Mouse (Mus musculus) bone marrow, adult 2 months (tissue): ENCODE measurements at regions not wholly inside any gene's neighbourhood (a gene's known extent, or its start where the extent isn't known, plus 50 kb on each side); places are given as distances from the start of the nearest gene placed in this dataset.

Source experiments
- H3K27ac ChIP-seq: fragments of 200-500 bp; 2 replicates; pipeline ENCODE4 v1.5.1; 2012; ENCODE audit warnings: low read depth, mild to moderate bottlenecking, control low read depth, inconsistent platforms, low read length; ENCODE audit not compliant: control insufficient read depth, poor library complexity, insufficient read depth
- H3K4me1 ChIP-seq: fragments of 200-500 bp; 2 replicates; pipeline ENCODE4 v1.6.1; 2011; ENCODE audit warnings: low read length; ENCODE audit not compliant: control insufficient read depth, insufficient read depth
- H3K4me3 ChIP-seq: fragments of 200-500 bp; replicated peaks from 2 replicates; pipeline ENCODE3; 2011; ENCODE audit warnings: mild to moderate bottlenecking, low read depth, low read length, control low read depth; ENCODE audit not compliant: control insufficient read depth
- CTCF ChIP-seq: fragments of 200-500 bp; IDR thresholded peaks from 2 replicates; pipeline ENCODE4 v1.5.1; 2011; ENCODE audit warnings: low read length, control low read depth; ENCODE audit not compliant: control insufficient read depth, insufficient read depth
- POLR2A ChIP-seq: fragments of 200-500 bp; IDR thresholded peaks from 2 replicates; pipeline ENCODE4 v1.6.1; 2011; ENCODE audit warnings: low read depth, mild to moderate bottlenecking, control low read depth, low read length, borderline replicate concordance; ENCODE audit not compliant: control insufficient read depth
- WGBS: fragments of 180-500 bp; shearing (Covaris S2); methylation state at CpG from one replicate; pipeline ENCODE4 v1.1.7; 2018; 5-methylcytosine and 5-hydroxymethylcytosine counted together

- Histone ChIP-seq H3K27ac (no peak overlapping the region), H3K4me3 (no peak overlapping the region), H3K4me1 (no peaks in the 10 kb centered on the region)
- TF ChIP-seq CTCF (no peak), POLR2A (no peak)
- 43% methylated on average over 7 of the region's 8 CpGs for WGBS
These were observed 91.5 kb upstream of the Slc45a1 start for GRCm38 (mm10) chr4:150743508-150743907.

GRCm38 (mm10) chr4:150743103-150743502 lies 91.1 kb upstream of the Slc45a1 start:
- no peaks in the 10 kb centered on the region for H3K4me1 ChIP-seq
- H3K4me3 ChIP-seq: no peak overlapping the region
- H3K27ac ChIP-seq: no peak overlapping the region
- WGBS: 35% methylated on average over 6 of the region's 6 CpGs
- no peak for TF ChIP-seq CTCF
- TF ChIP-seq POLR2A: no peak

GRCm38 (mm10) chr4:150741810-150742209 lies 89.8 kb upstream of the Slc45a1 start:
- Histone ChIP-seq H3K4me3 (no peak overlapping the region), H3K4me1 (no peaks in the 10 kb centered on the region), H3K27ac (no peak overlapping the region)
- TF ChIP-seq CTCF (no peak), POLR2A (no peak)
- 82% methylated on average over 4 of the region's 4 CpGs for WGBS

GRCm38 (mm10) chr4:150740167-150740566 lies 88.2 kb upstream of the Slc45a1 start:
- 76% methylated on average over 8 of the region's 8 CpGs for WGBS
- H3K27ac ChIP-seq: no peak overlapping the region

GRCm38 (mm10) chr4:150738736-150739135 lies 86.8 kb upstream of the Slc45a1 start:
- no peak for TF ChIP-seq CTCF
- TF ChIP-seq POLR2A: no peak
- no peaks in the 10 kb centered on the region for H3K4me1 ChIP-seq
- 83% methylated on average over 9 of the region's 9 CpGs for WGBS
- no peak overlapping the region for H3K27ac ChIP-seq
- H3K4me3 ChIP-seq: no peak overlapping the region

More at GRCm38 (mm10) chr4:150740167-150740566, 88.2 kb upstream of the Slc45a1 start:
- no peak for TF ChIP-seq CTCF
- Histone ChIP-seq H3K4me1 (no peaks in the 10 kb centered on the region), H3K4me3 (no peak overlapping the region)

GRCm38 (mm10) chr4:150730061-150730812 lies 78.3 kb upstream of the Slc45a1 start:
- Histone ChIP-seq H3K4me1 (no peaks in the 10 kb centered on the region; the same call in 1 of the 2 replicates), H3K4me3 (no peak overlapping the region), H3K27ac (no peak overlapping the region)
- TF ChIP-seq POLR2A (no peak), CTCF (no peak)
- 2% methylated on average over 12 of the region's 12 CpGs for WGBS

GRCm38 (mm10) chr4:150726539-150726938 lies 74.6 kb upstream of the Slc45a1 start:
- H3K27ac ChIP-seq: no peak overlapping the region
- no peak overlapping the region for H3K4me3 ChIP-seq
- 53% methylated on average over 4 of the region's 4 CpGs for WGBS
- no peaks in the 10 kb centered on the region; the same call in 1 of the 2 replicates for H3K4me1 ChIP-seq
- TF ChIP-seq CTCF (no peak), POLR2A (no peak)

GRCm38 (mm10) chr4:150726136-150726480 lies 74.1 kb upstream of the Slc45a1 start:
- no peak for TF ChIP-seq CTCF
- no peak for TF ChIP-seq POLR2A
- H3K4me3 ChIP-seq: no peak overlapping the region
- H3K4me1 ChIP-seq: no peaks in the 10 kb centered on the region; the same call in 1 of the 2 replicates
- no peak overlapping the region for H3K27ac ChIP-seq
- WGBS: 84% methylated on average over 3 of the region's 3 CpGs

GRCm38 (mm10) chr4:150725443-150726135 lies 73.6 kb upstream of the Slc45a1 start:
- H3K4me3 ChIP-seq: no peak overlapping the region
- no peak for TF ChIP-seq POLR2A
- TF ChIP-seq CTCF: no peak
- no peaks in the 10 kb centered on the region; the same call in 1 of the 2 replicates for H3K4me1 ChIP-seq
- 65% methylated on average over 17 of the region's 17 CpGs for WGBS
- no peak overlapping the region for H3K27ac ChIP-seq
